Mouse (Mus musculus) kidney, adult 2 months (tissue): ENCODE measurements around the gene Gm21190. TPM values are rescaled to one million over a fixed set of nuclear protein-coding genes. Genes with fewer than 3 reads are reported as not detected.
"Not testable (repeated sequence)": the region's sequence is repeated elsewhere in the genome, so short reads cannot be mapped to it uniquely, and the experiment has no call there.

ENCODE experiments used
- DNase-seq: peaks from one replicate; pipeline ENCODE4 v3.0.0; 2021
- H3K27ac ChIP-seq: fragments of 200-500 bp; 2 replicates; pipeline ENCODE4 v1.5.1; 2012; ENCODE audit warnings: low read depth, low read length, control low read depth, inconsistent platforms; ENCODE audit not compliant: insufficient read depth
- H3K27me3 ChIP-seq: fragments of 200-500 bp; replicated peaks from 2 replicates; pipeline ENCODE4 v1.6.1; 2012; ENCODE audit warnings: mild to moderate bottlenecking, moderate library complexity, low read length, inconsistent platforms; ENCODE audit not compliant: control insufficient read depth, insufficient read depth
- H3K36me3 ChIP-seq: fragments of 200-500 bp; 2 replicates; pipeline ENCODE4 v1.6.1; 2012; ENCODE audit warnings: mild to moderate bottlenecking, moderate library complexity, low read length, inconsistent platforms; ENCODE audit not compliant: control insufficient read depth, insufficient read depth
- H3K4me1 ChIP-seq: fragments of 200-500 bp; 2 replicates; pipeline ENCODE4 v1.6.1; 2011; ENCODE audit warnings: low read length; ENCODE audit not compliant: control insufficient read depth, insufficient read depth
- H3K4me3 ChIP-seq: fragments of 200-500 bp; 2 replicates; pipeline ENCODE4 v1.5.1; 2011; ENCODE audit warnings: mild to moderate bottlenecking, low read depth, low read length, control low read depth; ENCODE audit not compliant: insufficient read depth
- CTCF ChIP-seq: fragments of 200-500 bp; conservative IDR thresholded peaks from 2 replicates; pipeline ENCODE4 v1.5.1; 2011; ENCODE audit warnings: low read depth, mild to moderate bottlenecking, control low read depth, low read length, moderate library complexity, mixed read lengths; ENCODE audit not compliant: insufficient read depth, insufficient read length
- WGBS: fragments of 180-500 bp; shearing (Covaris S2); methylation state at CpG from one replicate; pipeline ENCODE4 v1.1.7; 2018; 5-methylcytosine and 5-hydroxymethylcytosine counted together
- polyA plus RNA-seq: library from polyadenylated mRNA; depleted of rRNA; stranded (reverse); fragments of >200 nt; gene quantifications from 2 replicates; pipeline ENCODE4 v1.2.3, GENCODE M21; 2012; rRNA removed

Gene Gm21190
- 0.08 and 0.15 TPM in 2 replicates for polyA plus RNA-seq

DNA sequence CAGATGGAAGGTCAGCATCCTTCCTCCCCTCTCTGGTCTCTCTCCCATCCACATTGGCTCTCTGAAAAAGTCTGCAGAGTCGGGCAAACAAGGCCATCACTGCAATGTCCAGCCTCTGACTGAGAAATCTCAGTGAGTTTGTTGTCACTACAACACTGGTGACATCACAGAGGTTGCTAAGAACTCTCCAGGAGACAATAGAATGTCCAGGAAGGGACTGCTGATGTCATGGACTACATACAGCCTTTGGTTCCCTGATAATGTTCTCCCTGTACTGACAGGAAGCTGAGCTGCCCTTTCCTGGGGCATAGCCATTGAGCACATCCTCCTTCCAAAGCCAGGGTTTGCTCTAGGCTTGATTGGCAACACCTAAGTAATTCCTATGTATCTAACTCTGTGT is at the start of gene Gm21190:
Gm21190 (minus strand) TSS at position 101 of the 400 bp plus-strand sequence.
- WGBS, result 33% methylated on average over 1 of the region's 1 CpGs
- not testable (repeated sequence) for H3K36me3 ChIP-seq, H3K27me3 ChIP-seq, H3K4me1 ChIP-seq, DNase-seq, H3K4me3 ChIP-seq, H3K27ac ChIP-seq

DNA sequence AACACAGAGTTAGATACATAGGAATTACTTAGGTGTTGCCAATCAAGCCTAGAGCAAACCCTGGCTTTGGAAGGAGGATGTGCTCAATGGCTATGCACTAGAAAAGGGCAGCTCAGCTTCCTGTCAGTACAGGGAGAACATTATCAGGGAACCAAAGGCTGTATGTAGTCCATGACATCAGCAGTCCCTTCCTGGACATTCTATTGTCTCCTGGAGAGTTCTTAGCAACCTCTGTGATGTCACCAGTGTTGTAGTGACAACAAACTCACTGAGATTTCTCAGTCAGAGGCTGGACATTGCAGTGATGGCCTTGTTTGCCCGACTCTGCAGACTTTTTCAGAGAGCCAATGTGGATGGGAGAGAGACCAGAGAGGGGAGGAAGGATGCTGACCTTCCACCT is 48.0 kb upstream of the Gm21190 start, which contains the start of gene Gm21083:
Gm21083 (plus strand) TSS at position 301 of the 400 bp plus-strand sequence.
- not testable (repeated sequence) for H3K27ac ChIP-seq, H3K4me3 ChIP-seq, DNase-seq, H3K36me3 ChIP-seq, H3K27me3 ChIP-seq, H3K4me1 ChIP-seq
- WGBS, result 20% methylated on average over 1 of the region's 1 CpGs

DNA sequence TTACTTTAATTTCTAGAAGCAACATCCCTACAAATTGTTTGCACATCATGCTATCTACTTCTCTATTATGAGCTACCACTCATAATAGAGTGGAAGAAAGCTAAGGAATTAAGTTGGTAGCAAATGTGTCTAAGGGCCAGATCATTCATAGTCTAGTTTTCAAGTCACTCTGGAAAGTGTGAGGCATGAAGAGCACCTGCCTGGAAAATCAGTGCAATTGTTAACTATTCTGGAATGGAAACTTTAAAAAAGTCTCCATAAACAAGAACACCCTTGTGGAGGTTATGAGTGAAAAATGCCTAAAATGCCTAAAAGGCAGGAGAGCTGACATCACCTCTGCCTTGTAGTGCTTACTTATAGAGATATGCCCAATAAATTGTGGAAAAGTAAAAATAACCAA is 44.7 kb upstream of the Gm21190 start:
- not testable (repeated sequence) for H3K27me3 ChIP-seq, H3K4me1 ChIP-seq, H3K27ac ChIP-seq

GRCm38 (mm10) chr5:15561425-15562264 is 32.6 kb upstream of the Gm21190 start:
- DNase-seq, H3K4me3 ChIP-seq, H3K27ac ChIP-seq, H3K27me3 ChIP-seq, H3K36me3 ChIP-seq, H3K4me1 ChIP-seq: not testable (repeated sequence)
- WGBS, result 77% methylated on average over 3 of the region's 3 CpGs

More for the DNA sequence above, 44.7 kb upstream of the Gm21190 start:
- DNase-seq, H3K36me3 ChIP-seq, H3K4me3 ChIP-seq: not testable (repeated sequence)

- H3K36me3 ChIP-seq, H3K4me1 ChIP-seq, H3K27me3 ChIP-seq, DNase-seq, H3K4me3 ChIP-seq, H3K27ac ChIP-seq: not testable (repeated sequence)
- WGBS, result 60% methylated on average over 1 of the region's 1 CpGs
These were observed 29.6 kb upstream of the Gm21190 start for GRCm38 (mm10) chr5:15558654-15559053.

DNA sequence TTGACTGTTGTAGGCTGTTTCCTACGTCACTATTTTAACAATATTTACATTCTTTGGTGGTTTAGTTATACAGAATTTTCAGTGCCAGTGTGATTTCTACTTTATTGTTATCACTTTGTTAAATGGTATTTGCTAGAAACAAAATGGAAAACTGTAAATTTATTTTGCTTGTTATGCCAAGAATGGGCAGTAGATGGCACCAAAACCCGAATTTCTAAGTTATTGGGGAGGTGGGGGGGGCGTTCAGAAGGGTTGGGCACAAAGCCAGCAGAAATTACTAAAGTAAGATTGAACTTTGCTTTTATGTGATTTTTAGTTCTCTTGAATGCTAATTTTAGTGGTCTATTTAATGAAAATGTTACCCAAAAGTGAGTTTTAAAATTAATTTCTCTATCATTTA is 20.6 kb upstream of the Gm21190 start:
- not testable (repeated sequence) for H3K27me3 ChIP-seq, H3K4me1 ChIP-seq, DNase-seq, H3K27ac ChIP-seq, H3K4me3 ChIP-seq, H3K36me3 ChIP-seq
- 0 out of 2 replicates have a peak, but pooled peaks have one; percentile 23 for TF ChIP-seq CTCF
- WGBS, result 10% methylated on average over 3 of the region's 3 CpGs

DNA sequence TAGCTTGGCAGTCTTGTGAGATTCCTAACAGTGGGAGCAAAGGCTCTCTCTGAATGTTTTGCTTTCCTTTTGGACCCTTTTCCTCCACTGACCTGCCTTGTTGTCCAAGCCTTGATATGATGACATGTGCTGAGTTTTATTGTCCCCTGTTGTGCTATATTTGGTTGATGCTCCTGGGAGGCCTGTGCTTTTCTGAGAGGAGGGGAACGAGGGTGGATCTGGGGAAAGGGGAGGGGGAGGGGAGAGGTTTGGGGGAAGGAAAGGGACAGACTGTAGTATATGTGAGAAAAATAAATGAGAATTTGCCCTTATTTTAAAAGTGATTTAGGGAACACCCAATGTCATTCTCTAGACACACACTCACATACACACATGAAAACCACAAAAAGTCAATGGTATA is 20.1 kb upstream of the Gm21190 start:
- not testable (repeated sequence) for H3K4me1 ChIP-seq, H3K27me3 ChIP-seq, H3K4me3 ChIP-seq, H3K36me3 ChIP-seq, DNase-seq, H3K27ac ChIP-seq
- WGBS, result 25% methylated on average over 1 of the region's 1 CpGs

DNA sequence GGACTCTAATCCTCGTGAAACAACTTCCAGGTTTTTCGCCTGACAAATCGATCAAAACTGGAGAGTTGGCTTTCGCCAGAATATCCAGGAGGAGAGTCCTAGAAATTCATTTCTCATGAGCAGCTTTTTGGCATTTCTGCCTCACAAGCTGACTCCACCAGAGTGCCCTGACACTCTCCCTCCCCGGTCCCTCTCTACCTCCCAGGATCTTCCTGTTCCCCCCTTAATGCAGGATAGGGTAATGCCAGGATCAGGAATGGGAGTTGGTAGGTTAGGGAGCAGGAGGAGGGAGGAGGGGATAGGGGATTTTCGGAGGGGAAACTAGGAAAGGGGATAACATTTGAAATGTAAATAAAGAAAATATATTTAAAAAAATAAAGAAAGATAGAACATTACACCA is 19.6 kb upstream of the Gm21190 start:
- H3K27me3 ChIP-seq, H3K27ac ChIP-seq, H3K36me3 ChIP-seq, H3K4me1 ChIP-seq, DNase-seq, H3K4me3 ChIP-seq: not testable (repeated sequence)
- 78% methylated on average over 6 of the region's 6 CpGs for WGBS

DNA sequence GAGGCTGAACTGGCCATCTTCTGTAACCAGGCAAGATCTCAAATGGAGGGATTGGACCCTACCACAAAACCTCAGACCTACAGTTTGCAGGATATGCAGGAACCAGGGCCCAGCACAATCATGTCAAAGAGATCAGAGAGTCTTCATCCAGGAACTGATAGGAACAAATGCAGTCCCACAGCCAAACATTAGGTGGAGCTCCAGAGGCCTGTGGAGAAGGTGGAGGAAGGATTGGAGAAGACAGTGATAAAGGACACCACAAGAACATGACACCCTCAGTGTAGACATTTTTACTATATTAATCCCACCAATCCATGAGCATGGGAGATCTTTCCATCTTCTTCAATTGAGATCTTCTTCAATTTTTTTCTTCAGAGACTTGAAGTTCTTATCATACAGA is 6.6 kb downstream of the Gm21190 start:
- DNase-seq, H3K4me3 ChIP-seq, H3K27ac ChIP-seq, H3K27me3 ChIP-seq, H3K4me1 ChIP-seq, H3K36me3 ChIP-seq: not testable (repeated sequence)

GRCm38 (mm10) chr5:15522028-15522427 is 7.0 kb downstream of the Gm21190 start:
- not testable (repeated sequence) for H3K36me3 ChIP-seq, H3K27ac ChIP-seq
- 29% methylated on average over 2 of the region's 2 CpGs for WGBS

DNA sequence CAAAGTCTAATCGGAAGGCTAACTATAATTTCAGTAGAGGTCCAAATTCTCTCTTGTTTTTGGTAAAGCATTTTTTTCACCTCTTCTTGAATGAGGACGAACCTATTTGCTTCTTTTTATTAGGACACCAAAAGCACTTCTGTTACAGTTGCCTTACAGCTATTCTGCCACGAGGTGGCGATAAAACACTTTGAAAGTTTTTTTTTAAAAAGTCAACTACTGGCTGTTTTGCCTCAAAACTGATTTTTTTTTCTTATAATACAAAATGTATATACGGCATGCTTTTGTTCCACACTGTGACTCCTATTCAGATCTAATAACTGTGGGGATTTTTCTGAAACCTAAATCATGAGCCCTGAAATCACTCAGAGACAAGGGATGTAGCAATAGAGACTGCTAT is 8.6 kb downstream of the Gm21190 start:
- H3K27me3 ChIP-seq, H3K36me3 ChIP-seq, H3K27ac ChIP-seq, H3K4me1 ChIP-seq, H3K4me3 ChIP-seq: not testable (repeated sequence)
- peak; percentile 21 for DNase-seq
- WGBS, result 14% methylated on average over 5 of the region's 5 CpGs

More at GRCm38 (mm10) chr5:15522028-15522427, 7.0 kb downstream of the Gm21190 start:
- H3K4me1 ChIP-seq, DNase-seq, H3K27me3 ChIP-seq, H3K4me3 ChIP-seq: not testable (repeated sequence)
